Mouse (Mus musculus) bone marrow macrophage, adult 2 months (primary cell): ENCODE measurements around the gene Ran.

ENCODE experiments used
- CTCF ChIP-seq: IDR thresholded peaks from 2 replicates; pipeline ENCODE4 v1.5.1; 2012; ENCODE audit warnings: low read depth, mild to moderate bottlenecking, low read length, moderate library complexity
- POLR2A ChIP-seq: IDR thresholded peaks from 2 replicates; pipeline ENCODE4 v1.6.1; 2012; ENCODE audit warnings: mild to moderate bottlenecking, low read depth, low read length, borderline replicate concordance

DNA sequence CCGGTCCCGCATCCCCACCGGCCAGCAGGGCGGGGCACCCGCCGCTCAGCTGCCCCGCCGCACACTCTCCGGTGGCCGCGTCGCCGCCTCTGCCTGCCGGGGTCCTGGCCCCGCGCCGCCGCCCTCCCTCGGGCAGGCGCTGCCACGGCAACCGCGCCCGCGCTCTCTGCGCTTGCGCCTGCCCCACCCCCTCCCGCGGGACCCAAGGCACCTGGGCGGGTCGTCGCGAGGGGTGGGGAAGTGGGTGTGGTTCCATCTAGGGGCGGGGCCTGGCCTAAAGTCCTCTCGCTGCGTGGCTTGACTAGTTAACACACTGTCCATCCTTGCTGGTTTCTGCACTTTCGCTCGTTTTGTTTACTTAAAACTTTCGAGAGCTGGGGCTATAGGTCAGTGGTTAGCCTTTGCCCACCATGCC, 11.4 kb upstream of the Ran start, which contains the start of gene Stx2:
- TF ChIP-seq CTCF (no peak), POLR2A (no peak)
